Mouse (Mus musculus): ENCODE results near the gene Supt4a. TPM values are rescaled to one million over a fixed set of nuclear protein-coding genes. Genes with fewer than 3 reads are reported as not detected.

The Supt4a gene
- polyA plus RNA-seq, 1 experiment = 214 TPM

DNA sequence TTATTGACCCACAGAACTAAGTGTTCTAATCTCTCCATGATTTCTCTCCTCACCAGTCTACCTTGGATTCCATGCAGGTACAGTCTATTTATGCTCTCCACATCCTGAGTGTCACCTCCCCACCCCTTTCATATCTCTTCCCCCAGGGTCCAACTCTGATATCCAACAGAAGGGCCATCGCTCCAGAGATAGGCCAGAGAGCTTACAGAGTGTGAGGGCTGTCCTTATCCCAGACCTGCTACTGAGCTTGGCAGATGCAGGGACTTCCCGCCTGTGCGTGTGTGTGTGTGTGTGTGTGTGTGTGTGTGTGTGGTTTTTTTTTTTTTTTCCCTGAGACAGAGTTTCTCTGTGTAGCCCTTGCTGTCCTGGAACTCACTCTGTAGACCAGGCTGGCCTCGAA is 31.4 kb downstream of the Supt4a start:
- no peak for TF ChIP-seq MYOG (IDR thresholded peaks at IDR 0.05; ENCODE audit: control insufficient read depth, extremely low read depth, insufficient read length)
- TF ChIP-seq MYOD1 (IDR thresholded peaks at IDR 0.05; ENCODE audit: control insufficient read depth, insufficient read length, low read depth) = no peak
- TF ChIP-seq CTCF (IDR thresholded peaks at IDR 0.05; ENCODE audit: control insufficient read depth, insufficient read depth, insufficient read length) = no peak
- no peak for TF ChIP-seq MAX (IDR thresholded peaks at IDR 0.05)
- no peak for TF ChIP-seq USF1 (IDR thresholded peaks at IDR 0.05; ENCODE audit: low read depth)
- TF ChIP-seq FOSL1 (IDR thresholded peaks at IDR 0.05; ENCODE audit: insufficient read depth, low read length, poor library complexity, severe bottlenecking) = no peak
- TF ChIP-seq CEBPB (IDR thresholded peaks at IDR 0.05; ENCODE audit: low read depth) = no peak
- no peak overlapping the region for H3K4me3 ChIP-seq (ENCODE audit: insufficient read depth, poor library complexity, severe bottlenecking)
- no peaks in the 10 kb centered on the region for H3K79me3 ChIP-seq (ENCODE audit: low read depth)
- peaks cover 48% of the 10 kb centered on the region for H3K27me3 ChIP-seq (ENCODE audit: control insufficient read depth, insufficient read depth, insufficient read length)
- H3ac ChIP-seq (ENCODE audit: control insufficient read depth, insufficient read length, low read depth) = no peak overlapping the region
- H3K79me2 ChIP-seq (ENCODE audit: control insufficient read depth, insufficient read depth) = no peaks in the 10 kb centered on the region
- H3K36me3 ChIP-seq (ENCODE audit: control insufficient read depth, insufficient read depth) = no peaks in the 10 kb centered on the region

DNA sequence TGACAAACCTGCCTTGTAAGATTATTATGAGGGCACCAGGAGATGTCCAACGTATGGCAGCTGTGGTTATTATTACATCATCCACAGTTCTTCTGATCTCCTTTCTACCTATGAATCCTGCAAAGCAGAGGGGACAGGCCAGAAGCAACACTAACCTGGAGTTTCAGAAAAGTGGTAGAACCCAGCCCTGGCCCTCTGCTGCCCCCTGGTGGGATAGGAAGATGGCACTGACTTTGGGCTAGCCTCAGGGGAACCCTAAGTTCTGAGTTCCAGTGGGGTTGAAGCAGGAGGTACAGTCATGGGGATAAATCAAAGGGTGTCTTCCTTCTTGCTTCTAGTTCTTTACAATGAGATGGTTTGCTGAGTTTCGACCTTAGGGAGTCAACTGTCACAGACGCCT is 33.6 kb downstream of the Supt4a start:
- Histone ChIP-seq H3K79me3 (ENCODE audit: low read depth) (no peaks in the 10 kb centered on the region), H3ac (ENCODE audit: control insufficient read depth, insufficient read length, low read depth) (no peak overlapping the region), H3K79me2 (ENCODE audit: control insufficient read depth, insufficient read depth) (no peaks in the 10 kb centered on the region), H3K27me3 (ENCODE audit: control insufficient read depth, insufficient read depth, insufficient read length) (peaks cover 28% of the 10 kb centered on the region), H3K36me3 (ENCODE audit: control insufficient read depth, insufficient read depth) (no peaks in the 10 kb centered on the region), H3K4me3 (ENCODE audit: insufficient read depth, poor library complexity, severe bottlenecking) (no peak overlapping the region)
- no peak for TF ChIP-seq USF1 (IDR thresholded peaks at IDR 0.05; ENCODE audit: low read depth)
- no peak for TF ChIP-seq CEBPB (IDR thresholded peaks at IDR 0.05; ENCODE audit: low read depth)
- no peak for TF ChIP-seq MAX (IDR thresholded peaks at IDR 0.05)
- TF ChIP-seq MYOD1 (IDR thresholded peaks at IDR 0.05; ENCODE audit: control insufficient read depth, insufficient read length, low read depth) = no peak
- peak; percentile 74 for TF ChIP-seq CTCF (IDR thresholded peaks at IDR 0.05; ENCODE audit: control insufficient read depth, insufficient read depth, insufficient read length)
- TF ChIP-seq FOSL1 (IDR thresholded peaks at IDR 0.05; ENCODE audit: insufficient read depth, low read length, poor library complexity, severe bottlenecking) = no peak
- no peak for TF ChIP-seq MYOG (IDR thresholded peaks at IDR 0.05; ENCODE audit: control insufficient read depth, extremely low read depth, insufficient read length)

DNA sequence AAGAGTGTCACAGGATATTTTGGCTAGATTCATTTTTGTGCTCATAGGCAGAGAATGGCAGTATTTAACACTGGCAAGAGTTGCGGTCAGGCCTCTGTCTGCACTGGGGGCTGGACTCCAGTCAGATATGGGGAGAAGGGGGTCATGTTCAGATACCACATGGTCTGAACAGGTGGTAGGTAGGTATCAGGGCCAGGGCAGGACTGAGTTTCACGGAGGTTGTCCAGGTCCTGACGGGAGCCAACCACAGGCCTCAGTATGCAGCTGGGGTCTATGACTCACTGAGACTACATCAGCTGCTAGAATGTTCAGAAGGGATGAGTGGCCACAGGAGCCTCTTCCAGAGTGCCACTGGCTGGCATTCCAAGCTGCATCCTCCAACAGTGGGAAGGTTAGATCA is 35.0 kb downstream of the Supt4a start:
- peaks cover 19% of the 10 kb centered on the region for H3K27me3 ChIP-seq (ENCODE audit: control insufficient read depth, insufficient read depth, insufficient read length)
- no peak overlapping the region for H3K4me3 ChIP-seq (ENCODE audit: insufficient read depth, poor library complexity, severe bottlenecking)
- no peaks in the 10 kb centered on the region for H3K36me3 ChIP-seq (ENCODE audit: control insufficient read depth, insufficient read depth)
- H3K79me3 ChIP-seq (ENCODE audit: low read depth) = no peaks in the 10 kb centered on the region
- H3K79me2 ChIP-seq (ENCODE audit: control insufficient read depth, insufficient read depth) = no peaks in the 10 kb centered on the region
- TF ChIP-seq MYOD1 (IDR thresholded peaks at IDR 0.05; ENCODE audit: control insufficient read depth, insufficient read length, low read depth) (peak; percentile 88), FOSL1 (IDR thresholded peaks at IDR 0.05; ENCODE audit: insufficient read depth, low read length, poor library complexity, severe bottlenecking) (no peak), MAX (IDR thresholded peaks at IDR 0.05) (peak; percentile 9)
- no peak overlapping the region for H3ac ChIP-seq (ENCODE audit: control insufficient read depth, insufficient read length, low read depth)

DNA sequence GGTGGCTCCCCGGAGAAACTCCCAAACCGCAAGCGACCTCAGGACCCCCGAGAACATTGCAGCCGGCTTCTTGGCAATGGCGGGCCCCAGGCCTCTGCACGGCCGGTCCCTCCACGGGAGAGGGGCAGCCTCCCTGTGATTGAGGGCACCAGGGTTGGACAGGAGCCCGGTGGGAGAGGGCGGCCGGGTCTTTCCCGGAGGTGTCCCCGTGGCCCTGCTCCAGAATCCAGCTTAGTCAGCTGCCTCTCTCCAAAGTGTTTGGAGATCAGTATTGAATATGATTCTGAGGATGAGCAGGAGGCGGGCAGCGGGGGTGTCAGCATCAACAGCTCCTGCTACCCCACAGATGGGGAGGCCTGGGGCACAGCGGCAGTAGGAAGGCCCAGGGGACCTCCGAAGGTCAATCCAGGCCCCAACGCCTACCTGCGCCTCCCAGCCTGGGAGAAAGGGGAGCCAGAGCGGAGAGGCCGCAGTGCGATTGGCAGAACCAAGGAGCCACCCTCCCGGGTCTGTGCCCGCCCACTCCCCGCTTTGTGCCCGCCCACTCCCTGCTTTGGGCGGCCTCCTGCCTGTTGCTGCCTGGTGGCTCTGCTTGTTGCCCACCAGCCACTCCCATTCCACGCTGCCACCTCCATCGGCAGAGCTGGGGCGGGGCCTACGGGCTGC is 40.9 kb downstream of the Supt4a start:
- H3K79me2 ChIP-seq (ENCODE audit: control insufficient read depth, insufficient read depth) = no peaks in the 10 kb centered on the region
- no peaks in the 10 kb centered on the region for H3K36me3 ChIP-seq (ENCODE audit: control insufficient read depth, insufficient read depth)

DNA sequence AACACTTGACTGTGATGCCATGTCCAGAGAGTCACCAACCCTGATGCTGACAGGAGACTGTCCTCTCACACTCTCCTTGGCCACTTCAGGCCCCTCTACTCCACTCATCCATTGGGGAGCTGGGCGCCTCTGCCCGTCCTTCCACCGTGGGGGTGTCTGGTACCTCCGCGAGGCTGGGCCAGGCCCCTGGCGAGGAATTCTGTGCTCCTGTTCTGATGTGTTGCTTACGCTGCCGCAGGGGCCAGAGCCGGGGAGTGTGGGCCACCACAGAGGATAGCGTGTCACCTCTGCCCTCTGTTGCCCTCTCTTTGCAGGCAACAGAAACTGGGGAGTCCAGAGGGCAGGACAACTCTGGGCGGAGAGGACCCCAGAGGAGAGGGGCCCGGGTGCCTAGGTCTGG is 41.6 kb downstream of the Supt4a start:
- Histone ChIP-seq H3K79me3 (ENCODE audit: low read depth) (no peaks in the 10 kb centered on the region), H3K36me3 (ENCODE audit: control insufficient read depth, insufficient read depth) (no peaks in the 10 kb centered on the region), H3K4me3 (ENCODE audit: insufficient read depth, poor library complexity, severe bottlenecking) (no peak overlapping the region), H3K27me3 (ENCODE audit: control insufficient read depth, insufficient read depth, insufficient read length) (peaks cover 58% of the 10 kb centered on the region), H3ac (ENCODE audit: control insufficient read depth, insufficient read length, low read depth) (no peak overlapping the region), H3K79me2 (ENCODE audit: control insufficient read depth, insufficient read depth) (no peaks in the 10 kb centered on the region)
- TF ChIP-seq MAX (IDR thresholded peaks at IDR 0.05) (no peak), CEBPB (IDR thresholded peaks at IDR 0.05; ENCODE audit: low read depth) (no peak), FOSL1 (IDR thresholded peaks at IDR 0.05; ENCODE audit: insufficient read depth, low read length, poor library complexity, severe bottlenecking) (no peak), MYOG (IDR thresholded peaks at IDR 0.05; ENCODE audit: control insufficient read depth, extremely low read depth, insufficient read length) (no peak), CTCF (IDR thresholded peaks at IDR 0.05; ENCODE audit: control insufficient read depth, insufficient read depth, insufficient read length) (no peak), USF1 (IDR thresholded peaks at IDR 0.05; ENCODE audit: low read depth) (no peak), MYOD1 (IDR thresholded peaks at IDR 0.05; ENCODE audit: control insufficient read depth, insufficient read length, low read depth) (no peak)

More for the DNA sequence above, 40.9 kb downstream of the Supt4a start:
- peaks cover 52% of the 10 kb centered on the region for H3K27me3 ChIP-seq (ENCODE audit: control insufficient read depth, insufficient read depth, insufficient read length)
- H3ac ChIP-seq (ENCODE audit: control insufficient read depth, insufficient read length, low read depth) = no peak overlapping the region
- TF ChIP-seq MAX (IDR thresholded peaks at IDR 0.05) (no peak), MYOD1 (IDR thresholded peaks at IDR 0.05; ENCODE audit: control insufficient read depth, insufficient read length, low read depth) (no peak), CEBPB (IDR thresholded peaks at IDR 0.05; ENCODE audit: low read depth) (no peak), MYOG (IDR thresholded peaks at IDR 0.05; ENCODE audit: control insufficient read depth, extremely low read depth, insufficient read length) (no peak), USF1 (IDR thresholded peaks at IDR 0.05; ENCODE audit: low read depth) (no peak), CTCF (IDR thresholded peaks at IDR 0.05; ENCODE audit: control insufficient read depth, insufficient read depth, insufficient read length) (no peak), FOSL1 (IDR thresholded peaks at IDR 0.05; ENCODE audit: insufficient read depth, low read length, poor library complexity, severe bottlenecking) (no peak)
- H3K4me3 ChIP-seq (ENCODE audit: insufficient read depth, poor library complexity, severe bottlenecking) = no peak overlapping the region
- H3K79me3 ChIP-seq (ENCODE audit: low read depth) = no peaks in the 10 kb centered on the region

DNA sequence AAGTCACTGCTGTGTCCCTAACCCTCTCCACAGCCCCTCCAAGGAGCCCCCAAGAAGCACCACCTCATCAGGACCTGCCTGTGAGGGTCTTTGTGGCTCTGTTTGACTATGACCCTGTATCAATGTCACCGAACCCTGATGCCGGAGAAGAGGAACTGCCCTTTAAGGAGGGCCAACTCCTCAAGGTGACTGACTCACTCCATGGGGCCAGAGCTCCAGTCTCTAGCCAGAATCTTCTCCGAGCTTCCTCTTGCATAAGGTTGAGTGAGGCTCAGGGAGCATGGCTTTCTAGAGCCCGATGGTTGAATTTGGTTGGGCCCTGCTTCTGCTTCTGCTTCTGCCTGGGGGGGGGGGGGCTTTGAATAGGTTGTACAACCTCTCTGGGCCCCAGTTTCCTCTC is 42.0 kb downstream of the Supt4a start:
- Histone ChIP-seq H3K27me3 (ENCODE audit: control insufficient read depth, insufficient read depth, insufficient read length) (peaks cover 62% of the 10 kb centered on the region), H3K4me3 (ENCODE audit: insufficient read depth, poor library complexity, severe bottlenecking) (no peak overlapping the region), H3K36me3 (ENCODE audit: control insufficient read depth, insufficient read depth) (no peaks in the 10 kb centered on the region), H3ac (ENCODE audit: control insufficient read depth, insufficient read length, low read depth) (no peak overlapping the region), H3K79me2 (ENCODE audit: control insufficient read depth, insufficient read depth) (no peaks in the 10 kb centered on the region), H3K79me3 (ENCODE audit: low read depth) (no peaks in the 10 kb centered on the region)
- TF ChIP-seq MYOD1 (IDR thresholded peaks at IDR 0.05; ENCODE audit: control insufficient read depth, insufficient read length, low read depth) (no peak), FOSL1 (IDR thresholded peaks at IDR 0.05; ENCODE audit: insufficient read depth, low read length, poor library complexity, severe bottlenecking) (no peak), CTCF (IDR thresholded peaks at IDR 0.05; ENCODE audit: control insufficient read depth, insufficient read depth, insufficient read length) (no peak), MAX (IDR thresholded peaks at IDR 0.05) (no peak), MYOG (IDR thresholded peaks at IDR 0.05; ENCODE audit: control insufficient read depth, extremely low read depth, insufficient read length) (no peak), CEBPB (IDR thresholded peaks at IDR 0.05; ENCODE audit: low read depth) (no peak), USF1 (IDR thresholded peaks at IDR 0.05; ENCODE audit: low read depth) (no peak)
